Mouse (Mus musculus): ENCODE measurements at regions not wholly inside any gene's neighbourhood (a gene's known extent, or its start where the extent isn't known, plus 50 kb on each side); places are given as distances from the start of the nearest gene placed in this dataset.

DNA sequence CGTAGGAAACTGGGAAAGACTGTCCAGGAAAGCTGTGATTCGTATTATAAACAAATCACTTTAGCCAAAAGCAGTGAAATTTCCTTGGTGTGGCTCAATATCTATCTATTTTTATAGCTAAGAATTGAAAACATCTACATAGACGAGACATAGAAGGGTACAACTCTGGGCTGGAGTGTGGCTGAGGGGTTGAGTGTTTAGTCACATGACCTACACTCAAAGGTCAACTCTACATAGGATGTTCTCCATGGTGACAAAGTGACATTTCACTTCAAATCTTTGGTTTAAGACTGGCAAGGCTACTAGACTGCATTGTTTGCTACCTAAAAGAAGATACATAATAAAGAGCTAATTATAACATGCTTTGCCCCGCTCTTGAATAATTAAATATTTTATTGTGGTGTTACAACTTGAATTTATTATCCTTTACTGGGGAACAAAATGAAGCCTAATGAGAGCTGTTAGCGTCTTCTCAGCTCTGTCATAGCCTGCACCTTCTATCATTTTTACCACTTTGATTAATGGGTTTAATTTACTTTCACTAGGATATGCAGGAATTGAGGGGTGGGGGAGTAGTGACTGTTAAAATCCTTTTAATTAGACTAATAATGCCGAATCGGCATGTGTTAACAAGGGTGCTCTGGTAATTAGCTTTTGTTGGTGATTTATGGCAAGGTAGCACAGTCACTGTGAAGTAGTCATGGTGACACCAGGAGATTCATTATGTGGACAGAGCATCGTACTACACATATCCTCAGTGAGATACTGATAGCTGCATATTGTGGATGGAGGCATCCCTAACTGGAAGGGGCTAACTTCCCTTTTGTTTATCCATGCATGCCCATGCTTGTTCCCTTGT, 57.7 kb upstream of the Gm10234 start:
- ATAC-seq (ENCODE audit: low FRiP score) (no peak), DNase-seq (ENCODE audit: low spot score, missing footprints) (no peak)
- no peaks in the 10 kb centered on the region for H3K4me1 ChIP-seq (ENCODE audit: control insufficient read depth, insufficient read depth, low read length)
- H3K9ac ChIP-seq (ENCODE audit: low read length): no peak overlapping the region
- no peak overlapping the region for H3K4me3 ChIP-seq (ENCODE audit: low read depth, low read length)
- H3K4me2 ChIP-seq: no peak overlapping the region
- H3K9me3 ChIP-seq (ENCODE audit: control insufficient read depth, low read length): no peaks in the 10 kb centered on the region
- H3K27ac ChIP-seq (ENCODE audit: low read depth, low read length): no peak overlapping the region
- 83% methylated on average over 8 of the region's 8 CpGs for WGBS
- no peaks in the 10 kb centered on the region for H3K36me3 ChIP-seq (ENCODE audit: control insufficient read depth, insufficient read depth, low read length)
- no peaks in the 10 kb centered on the region for H3K27me3 ChIP-seq (ENCODE audit: control insufficient read depth, insufficient read depth, low read length)

DNA sequence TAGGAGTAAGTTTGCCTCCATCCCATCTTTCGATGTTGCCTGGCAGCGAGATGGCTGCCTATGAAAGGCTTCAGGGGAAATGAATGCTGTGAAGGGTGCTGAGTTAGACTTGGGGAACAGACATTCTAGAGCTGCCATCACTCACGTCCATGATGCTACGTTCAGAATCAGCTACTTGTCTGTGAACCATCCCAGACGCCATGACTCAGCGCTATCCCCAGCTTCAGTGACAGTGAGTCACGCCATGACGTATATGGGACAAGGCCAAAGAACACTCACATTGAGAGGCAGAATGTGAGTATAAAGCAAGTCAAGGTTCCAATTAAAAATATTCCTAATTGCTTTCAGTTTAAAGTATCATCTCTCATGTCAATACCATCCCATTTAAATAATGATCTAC, 52.4 kb upstream of the Gm10234 start:
- no peaks in the 10 kb centered on the region for H3K27me3 ChIP-seq (ENCODE audit: control insufficient read depth, insufficient read depth, low read length)
- no peaks in the 10 kb centered on the region for H3K9me3 ChIP-seq (ENCODE audit: control insufficient read depth, low read length)
- no peak for DNase-seq (ENCODE audit: low spot score, missing footprints)
- 93% methylated on average over 8 of the region's 8 CpGs for WGBS
- no peaks in the 10 kb centered on the region for H3K36me3 ChIP-seq (ENCODE audit: control insufficient read depth, insufficient read depth, low read length)
- no peak overlapping the region for H3K4me2 ChIP-seq
- H3K9ac ChIP-seq (ENCODE audit: low read length): no peak overlapping the region
- H3K4me1 ChIP-seq (ENCODE audit: control insufficient read depth, insufficient read depth, low read length): no peaks in the 10 kb centered on the region
- ATAC-seq (ENCODE audit: low FRiP score): no peak
- H3K27ac ChIP-seq (ENCODE audit: low read depth, low read length): no peak overlapping the region
- H3K4me3 ChIP-seq (ENCODE audit: low read depth, low read length): no peak overlapping the region

Measured in midbrain, embryonic 11.5 days (tissue).